Mouse (Mus musculus) ES-E14 (cell line): ENCODE results near the gene Rps8.

ENCODE experiments used
- CHD2 ChIP-seq: IDR thresholded peaks from 2 replicates; pipeline ENCODE4 v1.6.1; 2014; ENCODE audit warnings: mild to moderate bottlenecking, low read depth, low read length, inconsistent platforms
- ZC3H11A ChIP-seq: IDR thresholded peaks from 2 replicates; pipeline ENCODE4 v1.6.1; 2012; ENCODE audit warnings: low read depth, mild to moderate bottlenecking, inconsistent platforms, low read length, borderline replicate concordance
- ZNF384 ChIP-seq: IDR thresholded peaks from 2 replicates; pipeline ENCODE4 v1.6.1; 2012; ENCODE audit warnings: low read depth, low read length, inconsistent platforms

- TF ChIP-seq CHD2 (no peak), ZC3H11A (no peak), ZNF384 (no peak)
Observed at GRCm38 (mm10) chr4:117131890-117132793, 23.9 kb downstream of the Rps8 start.
